Mouse (Mus musculus) ES-Bruce4 (cell line): ENCODE measurements around the gene Jakmip3. TPM values are rescaled to one million over a fixed set of nuclear protein-coding genes. Genes with fewer than 3 reads are reported as not detected.

Source experiments
- H3K27ac ChIP-seq: 2 replicates; pipeline ENCODE4 v1.5.1; 2012; ENCODE audit warnings: low read length, inconsistent platforms; ENCODE audit not compliant: insufficient read depth
- H3K27me3 ChIP-seq: 2 replicates; pipeline ENCODE4 v1.6.1; 2012; ENCODE audit warnings: mild to moderate bottlenecking, low read length, inconsistent platforms; ENCODE audit not compliant: control insufficient read depth, poor library complexity, insufficient read depth, severe bottlenecking
- H3K36me3 ChIP-seq: 2 replicates; pipeline ENCODE4 v1.6.1; 2012; ENCODE audit warnings: inconsistent platforms, mild to moderate bottlenecking, low read length, moderate library complexity; ENCODE audit not compliant: control insufficient read depth, poor library complexity, insufficient read depth, severe bottlenecking
- H3K4me1 ChIP-seq: one replicate; pipeline ENCODE4 v1.8.1; 2011; ENCODE audit warnings: low read length; ENCODE audit not compliant: control insufficient read depth, insufficient read depth
- H3K4me3 ChIP-seq: 2 replicates; pipeline ENCODE4 v1.5.1; 2011; ENCODE audit warnings: low read depth, mild to moderate bottlenecking, low read length
- H3K9ac ChIP-seq: 2 replicates; pipeline ENCODE4 v1.6.1; 2012; ENCODE audit warnings: low read depth, mild to moderate bottlenecking, inconsistent platforms; ENCODE audit not compliant: poor library complexity, severe bottlenecking
- H3K9me3 ChIP-seq: replicated peaks from 2 replicates; pipeline ENCODE4 v1.6.1; 2012; ENCODE audit warnings: mild to moderate bottlenecking, low read length, inconsistent platforms; ENCODE audit not compliant: control insufficient read depth, poor library complexity, insufficient read depth, severe bottlenecking
- CTCF ChIP-seq: IDR thresholded peaks from one replicate; pipeline ENCODE4 v1.8.1; 2011; ENCODE audit warnings: low read depth, low read length
- EP300 ChIP-seq: IDR thresholded peaks from 2 replicates; pipeline ENCODE4 v1.6.1; 2011; ENCODE audit warnings: low read depth, low read length; ENCODE audit not compliant: insufficient read depth
- POLR2A ChIP-seq: IDR thresholded peaks from one replicate; pipeline ENCODE4 v1.8.1; 2011; ENCODE audit warnings: low read length; ENCODE audit not compliant: insufficient read depth
- polyA plus RNA-seq: library from polyadenylated mRNA; stranded (reverse); fragments of >200 nt; gene quantifications from 2 replicates; pipeline ENCODE4 v1.2.4, GENCODE M21; 2011; ENCODE audit warnings: low read depth; ENCODE audit not compliant: missing spikeins, insufficient read depth, insufficient read length

Jakmip3 gene
- polyA plus RNA-seq, 1 experiment: not detected

DNA sequence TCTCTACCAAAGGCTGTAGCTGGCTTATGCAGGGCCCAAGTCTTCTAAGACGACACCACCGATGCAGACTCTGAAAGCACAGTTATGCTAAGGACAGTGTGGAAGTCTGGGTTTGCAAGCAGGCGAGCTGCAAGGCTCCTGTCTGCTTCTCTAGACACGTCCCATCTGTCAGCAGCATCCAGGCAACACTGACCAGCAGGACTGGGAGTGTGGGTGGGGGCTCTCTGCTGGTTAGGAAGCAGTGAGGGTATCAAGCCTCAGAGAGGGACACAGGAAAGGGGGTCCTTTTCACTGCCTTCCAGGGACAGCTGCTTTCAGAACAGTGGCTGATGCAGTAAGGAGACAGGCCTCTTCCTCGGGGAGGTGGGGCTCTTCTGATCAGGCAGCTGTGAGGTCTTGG, 86.6 kb downstream of the Jakmip3 start:
- H3K9ac ChIP-seq: no peak overlapping the region
- no peaks in the 10 kb centered on the region for H3K4me1 ChIP-seq
- no peak for TF ChIP-seq EP300
- no peak for TF ChIP-seq CTCF
- no peak for TF ChIP-seq POLR2A
- H3K27me3 ChIP-seq: no peaks in the 10 kb centered on the region
- no peaks in the 10 kb centered on the region for H3K36me3 ChIP-seq
- H3K4me3 ChIP-seq: no peak overlapping the region
- no peak overlapping the region for H3K27ac ChIP-seq
- H3K9me3 ChIP-seq: no peaks in the 10 kb centered on the region

GRCm38 (mm10) chr7:139031215-139031614, 90.7 kb downstream of the Jakmip3 start:
- Histone ChIP-seq H3K4me3 (no peak overlapping the region), H3K9me3 (no peaks in the 10 kb centered on the region), H3K27ac (no peak overlapping the region), H3K27me3 (no peaks in the 10 kb centered on the region), H3K9ac (no peak overlapping the region), H3K4me1 (no peaks in the 10 kb centered on the region), H3K36me3 (no peaks in the 10 kb centered on the region)
- TF ChIP-seq CTCF: no peak
- no peak for TF ChIP-seq POLR2A

DNA sequence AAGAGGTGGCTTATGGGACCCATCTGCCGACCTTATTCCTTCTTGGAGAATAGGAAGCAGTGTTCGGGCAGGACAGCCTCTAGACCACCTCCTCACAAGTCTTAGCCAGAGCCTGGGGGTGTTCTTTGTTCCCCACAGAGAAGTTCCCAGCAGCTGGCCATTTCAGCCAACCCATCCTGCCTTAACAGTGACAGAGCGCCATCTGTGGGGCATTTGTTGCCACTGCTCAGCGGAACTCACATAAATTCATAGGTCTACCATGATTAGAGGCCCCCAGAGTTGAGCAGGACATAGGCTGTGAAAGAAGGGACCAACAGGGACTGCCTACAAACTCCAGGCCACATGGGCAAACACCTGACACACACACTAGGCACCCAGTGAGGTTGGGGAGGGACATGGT, 122.9 kb downstream of the Jakmip3 start:
- Histone ChIP-seq H3K36me3 (no peaks in the 10 kb centered on the region), H3K4me1 (no peaks in the 10 kb centered on the region), H3K9ac (no peak overlapping the region), H3K9me3 (no peaks in the 10 kb centered on the region), H3K27ac (no peak overlapping the region), H3K27me3 (no peaks in the 10 kb centered on the region), H3K4me3 (no peak overlapping the region)
- peak; percentile 84 for TF ChIP-seq CTCF
- no peak for TF ChIP-seq EP300

DNA sequence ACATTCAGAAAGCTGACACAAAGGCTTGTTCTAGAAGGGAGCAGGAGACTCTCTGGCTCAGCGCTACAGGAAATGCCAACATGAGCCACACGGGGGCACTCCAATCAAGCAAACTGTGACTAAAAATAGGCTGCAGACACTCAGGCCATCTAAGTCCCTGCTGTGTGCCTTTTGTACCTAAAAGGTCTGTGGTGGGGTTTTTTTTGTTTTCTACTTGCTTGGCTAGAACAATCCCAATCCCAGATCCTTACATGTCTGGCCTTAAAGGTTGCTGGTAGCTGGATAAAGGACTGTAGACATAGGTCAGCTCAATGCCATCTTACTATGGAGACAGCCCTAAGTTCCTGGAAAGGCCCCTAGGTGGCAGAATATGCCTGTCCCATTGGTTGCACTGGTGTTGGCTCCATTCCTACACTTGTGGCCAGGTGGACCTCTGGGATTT, 127.7 kb downstream of the Jakmip3 start:
- Histone ChIP-seq H3K9me3 (no peaks in the 10 kb centered on the region), H3K27ac (no peak overlapping the region), H3K9ac (no peak overlapping the region), H3K4me3 (no peak overlapping the region), H3K36me3 (no peaks in the 10 kb centered on the region), H3K4me1 (no peaks in the 10 kb centered on the region), H3K27me3 (no peaks in the 10 kb centered on the region)
- TF ChIP-seq CTCF (peak; percentile 70), POLR2A (no peak)

DNA sequence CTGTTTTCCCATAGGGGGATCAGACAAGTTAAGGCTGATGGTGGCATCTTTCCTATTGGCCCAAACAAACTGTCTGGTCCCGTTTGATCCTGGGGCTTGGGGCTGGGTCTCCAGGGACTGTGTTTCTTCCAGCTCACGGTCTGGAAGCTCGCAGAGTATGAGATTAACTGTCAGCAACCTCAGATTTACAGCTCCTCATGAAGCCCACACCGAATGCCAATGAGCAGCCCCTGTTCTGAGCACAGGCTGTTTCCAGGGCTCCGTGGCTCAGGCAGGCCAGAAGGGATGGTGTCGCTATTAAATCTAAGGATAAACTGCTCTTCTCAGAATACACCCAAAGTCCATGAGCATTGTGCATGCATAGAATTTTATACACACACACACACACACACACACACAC, 133.7 kb downstream of the Jakmip3 start:
- H3K4me3 ChIP-seq: no peak overlapping the region
- no peak for TF ChIP-seq POLR2A
- no peak for TF ChIP-seq CTCF
- no peak for TF ChIP-seq EP300
- H3K27me3 ChIP-seq: no peaks in the 10 kb centered on the region
- no peak overlapping the region for H3K27ac ChIP-seq
- no peaks in the 10 kb centered on the region for H3K4me1 ChIP-seq
- no peaks in the 10 kb centered on the region for H3K9me3 ChIP-seq
- no peaks in the 10 kb centered on the region for H3K36me3 ChIP-seq
- H3K9ac ChIP-seq: no peak overlapping the region

DNA sequence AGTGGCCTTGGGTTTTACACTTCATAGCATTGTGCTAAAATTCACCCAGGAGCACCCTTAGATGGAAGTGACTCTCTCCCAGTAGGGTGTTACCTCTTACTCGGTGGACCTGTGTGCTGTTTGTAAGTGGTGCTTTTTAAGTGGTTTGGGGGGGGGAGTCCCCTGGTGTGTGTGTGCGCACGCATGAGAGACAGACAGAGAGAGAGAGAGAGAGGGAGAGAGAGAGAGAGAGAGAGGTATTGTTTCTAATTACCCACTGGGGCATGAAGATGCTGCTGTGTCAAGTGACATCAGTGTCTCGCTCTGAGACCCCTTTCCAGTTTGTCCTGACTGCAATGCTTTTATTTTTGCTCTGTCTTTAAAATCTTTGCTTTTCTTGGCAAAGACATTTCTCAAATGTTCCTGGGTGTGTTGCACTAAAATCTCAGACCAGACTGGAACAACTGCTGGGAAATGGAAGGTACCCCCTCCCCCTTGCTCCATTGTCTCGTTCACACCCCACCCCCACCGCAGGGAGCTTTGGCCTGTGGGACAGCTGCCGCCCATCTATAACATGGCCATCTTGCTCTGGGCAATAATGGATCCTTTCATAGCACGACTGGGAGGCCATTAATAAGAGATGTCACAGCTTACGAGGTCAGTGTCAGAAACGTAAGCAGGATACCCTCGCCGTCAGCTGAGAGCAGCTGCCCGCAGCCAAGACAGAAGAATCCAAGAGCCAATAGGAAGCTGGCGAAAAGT, 134.7 kb downstream of the Jakmip3 start:
- H3K4me1 ChIP-seq: no peaks in the 10 kb centered on the region
- H3K27me3 ChIP-seq: no peaks in the 10 kb centered on the region
- no peak for TF ChIP-seq EP300
- TF ChIP-seq POLR2A: no peak
- no peak for TF ChIP-seq CTCF
- H3K9me3 ChIP-seq: no peaks in the 10 kb centered on the region
- H3K9ac ChIP-seq: no peak overlapping the region
- no peaks in the 10 kb centered on the region for H3K36me3 ChIP-seq
- H3K4me3 ChIP-seq: no peak overlapping the region
- no peak overlapping the region for H3K27ac ChIP-seq
